Mouse (Mus musculus): ENCODE measurements at regions not wholly inside any gene's neighbourhood (a gene's known extent, or its start where the extent isn't known, plus 50 kb on each side); places are given as distances from the start of the nearest gene placed in this dataset.

- DNase-seq (ENCODE audit: inconsistent age in 2 of 2, low spot score in 1 of 2), result peak in 1 of 2 experiments; percentile 19
Observed at GRCm38 (mm10) chr14:37950212-37950876, 815.3 kb upstream of the Ghitm start.

All from adrenal gland, adult (tissue).